Mouse (Mus musculus) embryo, embryonic 11.5 days (tissue): ENCODE data around the gene Snrpd3.
"Not testable (repeated sequence)": the region's sequence is repeated elsewhere in the genome, so short reads cannot be mapped to it uniquely, and the experiment has no call there.

ENCODE experiments used
- DNase-seq: peaks from one replicate; pipeline ENCODE4 v3.0.0-alpha.2; 2012; ENCODE audit warnings: low read depth, low spot score

Snrpd3 gene

DNA sequence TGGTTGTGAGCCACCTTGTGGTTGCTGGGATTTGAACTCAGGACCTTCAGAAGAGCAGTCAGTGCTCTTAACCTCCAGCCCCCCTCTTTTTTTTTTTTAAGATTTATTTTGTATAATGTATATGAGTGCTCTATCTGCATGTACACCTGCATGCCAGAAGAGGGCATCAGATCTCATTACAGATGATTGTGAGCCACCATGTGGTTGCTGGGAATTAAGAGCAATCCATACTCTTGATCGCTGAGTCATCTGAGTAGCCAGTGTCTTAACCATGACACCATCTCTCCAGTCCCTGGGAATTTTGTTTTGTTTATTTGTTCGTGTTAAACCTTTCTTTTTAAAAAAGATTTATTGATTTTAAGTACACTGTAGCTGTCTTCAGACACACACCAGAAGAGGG is 49.4 kb downstream of the Snrpd3 start:
- DNase-seq = not testable (repeated sequence)

DNA sequence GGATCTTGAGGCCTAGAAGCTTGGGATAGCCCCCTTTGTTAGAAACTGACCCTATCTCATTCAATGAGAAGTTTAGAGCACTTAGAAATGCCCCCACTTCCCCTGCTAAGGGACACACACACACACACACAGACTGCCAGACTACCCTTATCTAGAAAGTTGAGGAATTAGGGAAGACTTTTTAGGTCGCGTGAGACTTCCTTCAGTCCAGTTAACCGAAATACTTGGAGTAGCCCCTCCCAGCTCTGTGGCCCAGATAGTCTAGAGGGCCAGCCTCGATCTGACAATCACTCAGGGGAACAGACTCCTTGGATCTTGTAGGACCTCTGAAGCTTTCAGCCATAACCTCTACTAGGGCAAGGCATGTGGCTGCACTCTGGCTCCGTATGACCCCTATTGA is 50.7 kb downstream of the Snrpd3 start:
- no peak for DNase-seq

DNA sequence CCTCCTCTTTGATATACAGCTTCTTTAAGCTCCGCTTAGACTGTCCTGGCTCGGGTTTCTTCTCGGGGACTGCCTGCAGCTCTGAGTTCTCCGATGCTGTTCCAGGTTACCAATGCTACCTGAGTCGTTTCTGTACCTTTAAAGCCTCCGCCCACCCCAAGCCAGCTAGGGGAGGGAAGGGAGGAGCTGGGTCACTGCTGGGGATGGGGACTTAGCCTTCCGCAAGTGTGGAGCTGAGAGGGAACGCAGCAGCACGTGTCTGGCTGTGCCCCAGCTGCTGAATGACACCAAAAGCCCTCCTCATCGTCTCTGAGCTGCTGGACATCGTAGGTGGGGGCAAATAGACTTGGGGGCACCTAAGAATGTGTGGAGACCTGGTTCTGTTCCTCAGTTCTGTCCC is 51.1 kb downstream of the Snrpd3 start:
- no peak for DNase-seq

DNA sequence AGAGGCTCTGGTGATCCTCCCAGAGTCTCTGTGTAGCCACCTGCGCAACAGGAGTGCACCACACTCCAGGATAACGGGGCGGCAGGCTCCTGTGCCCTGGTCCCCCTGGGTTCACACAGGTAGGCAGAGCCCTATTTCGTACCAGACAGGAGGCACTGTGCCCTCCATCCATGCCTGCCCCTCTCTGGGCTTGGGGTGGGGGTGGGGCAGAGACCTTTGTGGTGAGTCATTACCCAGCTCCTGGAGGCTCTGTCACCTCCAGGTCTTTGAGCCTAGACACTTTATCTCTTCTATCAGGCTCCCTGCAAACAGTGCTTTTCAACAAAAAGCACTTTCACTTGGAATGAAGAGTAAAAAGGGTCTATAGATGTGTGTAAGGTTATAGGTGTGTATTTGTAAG is 51.5 kb downstream of the Snrpd3 start:
- DNase-seq = no peak

DNA sequence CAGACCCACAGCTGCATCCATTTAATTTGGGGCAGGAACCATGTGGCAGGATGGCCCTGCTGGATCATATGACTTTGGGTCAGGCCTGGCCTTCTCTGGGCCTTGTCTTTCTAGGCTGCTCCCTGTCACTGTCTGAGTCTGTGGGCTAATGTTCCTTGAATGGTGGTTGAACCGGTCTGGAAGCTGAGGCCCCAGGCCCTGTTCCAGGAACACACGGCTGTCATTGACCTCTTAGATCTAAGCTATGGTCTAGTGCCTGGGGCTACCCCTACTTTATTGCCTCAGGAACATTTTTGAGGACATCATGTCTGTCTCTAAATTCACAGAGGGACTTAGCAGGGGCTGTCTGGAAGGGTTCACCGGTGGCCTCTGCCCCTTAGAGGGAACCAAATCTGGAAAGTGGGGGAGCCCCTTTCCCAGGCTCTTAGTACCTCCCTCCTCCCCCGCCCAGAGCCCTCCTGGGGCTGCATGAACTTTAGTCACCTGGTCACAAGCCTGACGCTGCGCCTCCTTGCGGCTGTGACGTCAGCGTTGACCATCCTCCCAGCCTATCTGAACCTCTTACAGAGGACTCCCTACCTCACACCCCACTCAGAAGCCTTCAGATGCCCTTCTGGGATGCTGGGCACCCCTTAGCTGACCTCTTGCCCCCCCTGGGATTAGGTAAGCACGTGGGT is 53.8 kb downstream of the Snrpd3 start:
- no peak for DNase-seq

DNA sequence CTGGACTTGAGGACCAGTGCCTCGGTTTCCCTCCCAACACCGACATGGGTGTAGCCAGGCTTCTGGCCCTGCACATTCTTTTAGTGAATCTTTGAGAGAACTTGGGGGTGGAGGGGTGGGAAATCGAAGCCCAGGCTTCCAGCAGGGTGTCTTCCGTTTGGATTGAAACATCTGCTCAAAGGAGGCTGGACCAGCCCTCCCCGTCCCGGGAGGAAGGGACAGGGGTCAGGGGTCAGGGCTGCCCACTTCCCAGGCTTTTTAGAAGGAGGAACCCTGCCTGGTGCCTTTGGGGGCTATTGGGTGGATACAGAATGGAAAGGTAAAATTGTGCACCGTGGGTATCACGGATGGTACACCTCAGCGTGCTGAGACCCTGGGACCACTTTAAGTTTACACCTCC is 54.6 kb downstream of the Snrpd3 start:
- DNase-seq = no peak

DNA sequence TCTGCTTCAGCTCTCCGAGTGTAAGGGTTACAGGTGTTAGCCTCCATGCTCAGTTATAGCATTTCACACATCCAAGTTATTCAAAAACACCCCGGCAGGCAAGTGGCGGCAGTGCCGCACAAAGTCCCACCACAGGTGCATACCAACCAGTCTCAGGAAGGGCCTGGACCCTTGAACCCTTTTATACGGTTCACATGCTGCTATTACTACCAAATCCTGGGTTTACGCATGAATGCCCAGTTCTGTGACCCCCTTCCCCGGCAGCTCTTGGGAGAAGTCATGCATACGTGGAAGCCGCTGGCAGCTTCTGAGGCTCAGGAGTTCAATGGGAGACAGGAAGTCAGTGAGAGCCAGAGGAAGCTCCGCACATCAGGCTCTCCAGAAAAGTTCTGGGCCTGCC is 55.8 kb downstream of the Snrpd3 start:
- DNase-seq = no peak

DNA sequence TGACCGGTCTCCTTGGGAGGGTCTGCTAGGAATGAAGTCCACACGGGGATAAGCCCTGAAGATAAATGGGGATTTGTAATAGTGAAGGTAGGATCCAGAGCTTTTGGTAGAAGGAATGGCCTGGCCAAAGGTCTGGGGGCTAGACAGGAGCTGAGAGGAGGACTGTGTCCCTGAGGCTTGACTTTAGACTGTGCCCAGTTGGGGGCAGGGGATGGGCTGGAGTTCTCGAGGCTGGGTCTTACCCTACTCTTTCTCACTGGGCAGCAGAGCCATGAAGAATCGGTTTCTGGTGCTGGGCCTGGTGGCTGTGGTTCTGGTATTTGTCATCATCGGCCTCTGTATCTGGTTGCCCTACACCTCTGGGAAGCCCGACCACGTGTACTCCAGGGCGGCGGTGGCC is 56.6 kb downstream of the Snrpd3 start:
- no peak for DNase-seq

DNA sequence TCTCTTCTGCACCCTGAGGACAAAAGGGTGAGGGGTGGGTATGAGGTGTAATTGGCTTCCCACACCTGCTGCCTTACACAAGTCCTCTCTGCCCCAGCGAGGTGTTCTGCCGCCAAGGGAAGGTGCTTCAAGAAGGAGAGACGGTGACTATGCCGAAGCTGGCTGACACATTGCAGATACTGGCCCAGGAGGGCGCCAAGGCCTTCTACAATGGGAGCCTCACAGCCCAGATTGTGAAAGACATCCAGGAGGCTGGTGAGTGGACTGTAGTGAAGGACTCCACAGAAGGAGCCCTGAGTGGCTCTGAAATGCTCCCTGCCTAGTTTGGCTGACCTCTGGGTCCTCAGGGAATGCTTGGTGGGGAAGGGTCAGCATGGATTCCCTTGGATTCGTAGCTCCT is 61.8 kb downstream of the Snrpd3 start:
- DNase-seq = no peak

DNA sequence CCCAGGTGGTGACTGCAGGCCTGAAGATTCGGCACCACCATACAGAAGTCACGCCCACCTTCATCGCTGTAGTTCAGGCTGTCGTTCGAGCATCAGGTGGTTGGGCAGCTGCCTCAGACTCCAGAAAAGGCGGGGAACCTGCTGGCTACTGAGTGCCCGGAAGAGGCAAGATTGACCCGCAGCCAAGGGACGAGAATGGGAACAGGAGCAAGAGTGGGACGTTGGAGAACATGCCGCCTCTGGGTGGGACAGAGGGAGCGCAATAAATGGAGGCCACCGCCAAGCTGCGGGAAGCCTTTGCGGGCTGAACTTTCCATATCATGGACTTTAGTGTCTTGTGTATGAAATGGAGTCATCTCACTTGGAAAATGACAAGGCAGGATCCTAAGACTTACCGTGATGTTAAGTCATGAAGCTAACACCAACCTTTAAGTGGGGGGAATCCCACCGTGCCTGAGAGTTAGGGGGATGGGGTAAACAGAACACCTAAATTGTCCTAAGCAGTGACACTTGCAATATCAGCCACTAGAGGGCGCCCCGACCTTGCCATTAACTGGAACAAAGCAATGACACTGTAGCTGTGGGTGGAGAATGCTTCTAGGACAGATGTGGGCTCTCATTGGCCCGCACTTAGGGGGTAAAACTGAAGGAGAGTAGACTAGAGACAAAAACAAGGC is 68.7 kb downstream of the Snrpd3 start:
- peak; percentile 75 for DNase-seq

DNA sequence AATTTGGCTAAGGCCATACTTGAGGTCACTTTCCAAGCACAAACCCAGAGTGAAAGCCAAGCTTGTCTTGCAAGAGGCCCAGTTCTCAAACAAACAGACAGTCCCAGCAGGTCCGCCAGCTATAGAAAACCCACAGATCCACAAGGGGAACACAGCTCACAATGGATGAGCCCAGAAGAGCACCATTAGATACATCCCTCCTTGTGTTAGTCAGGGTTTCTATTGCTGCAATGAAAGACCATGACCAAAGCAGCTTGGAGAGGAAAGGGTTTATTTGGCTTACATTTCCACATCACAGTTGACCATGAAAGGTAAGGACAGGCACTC is 69.2 kb downstream of the Snrpd3 start:
- no peak for DNase-seq
